Mouse (Mus musculus): Measurements from ENCODE around the gene Abcd3.

Abcd3 gene

GRCm38 (mm10) chr3:121713151-121713701, 101.9 kb downstream of the Abcd3 start:
- DNase-seq (ENCODE audit: low read depth, low spot score), result no peak

GRCm38 (mm10) chr3:121712222-121712621, 102.9 kb downstream of the Abcd3 start:
- DNase-seq (ENCODE audit: low read depth, low spot score), result no peak

DNA sequence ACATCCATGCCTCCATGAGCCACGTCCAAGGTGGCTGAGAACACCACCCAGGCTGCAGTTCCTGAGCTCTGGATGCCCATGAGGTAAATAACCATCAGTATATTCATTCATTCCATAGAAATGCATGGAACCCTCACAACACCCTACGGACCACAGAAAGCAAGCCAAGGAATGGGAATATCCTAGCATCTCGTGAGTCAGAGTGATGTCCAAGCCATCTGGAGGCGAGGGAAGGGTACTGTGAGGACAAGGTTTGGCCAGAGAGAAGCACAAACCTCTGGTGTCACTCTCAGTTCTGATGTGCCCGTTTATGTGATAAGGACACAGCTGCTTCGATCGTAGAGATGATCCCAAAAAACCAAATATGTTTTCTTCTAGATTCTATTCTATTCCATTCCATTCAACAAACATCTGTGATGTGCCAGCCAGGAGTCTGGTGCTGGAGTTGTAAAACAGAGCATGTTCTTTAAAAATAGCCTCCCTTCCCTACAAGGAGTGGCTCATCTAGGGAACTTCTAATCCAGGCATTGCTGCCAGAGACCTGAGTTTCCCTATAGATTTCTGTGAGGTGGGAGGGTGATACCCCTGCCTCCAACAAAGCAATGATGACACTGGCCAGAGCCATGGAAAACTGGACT, 104.1 kb downstream of the Abcd3 start:
- peak; percentile 52 for DNase-seq (ENCODE audit: low read depth, low spot score)

Data from 3T3-L1 (cell line).